Mouse (Mus musculus): ENCODE data around the gene Cyp4x1.
"Not testable (repeated sequence)": the region's sequence is repeated elsewhere in the genome, so short reads cannot be mapped to it uniquely, and the experiment has no call there.

Cyp4x1 gene

DNA sequence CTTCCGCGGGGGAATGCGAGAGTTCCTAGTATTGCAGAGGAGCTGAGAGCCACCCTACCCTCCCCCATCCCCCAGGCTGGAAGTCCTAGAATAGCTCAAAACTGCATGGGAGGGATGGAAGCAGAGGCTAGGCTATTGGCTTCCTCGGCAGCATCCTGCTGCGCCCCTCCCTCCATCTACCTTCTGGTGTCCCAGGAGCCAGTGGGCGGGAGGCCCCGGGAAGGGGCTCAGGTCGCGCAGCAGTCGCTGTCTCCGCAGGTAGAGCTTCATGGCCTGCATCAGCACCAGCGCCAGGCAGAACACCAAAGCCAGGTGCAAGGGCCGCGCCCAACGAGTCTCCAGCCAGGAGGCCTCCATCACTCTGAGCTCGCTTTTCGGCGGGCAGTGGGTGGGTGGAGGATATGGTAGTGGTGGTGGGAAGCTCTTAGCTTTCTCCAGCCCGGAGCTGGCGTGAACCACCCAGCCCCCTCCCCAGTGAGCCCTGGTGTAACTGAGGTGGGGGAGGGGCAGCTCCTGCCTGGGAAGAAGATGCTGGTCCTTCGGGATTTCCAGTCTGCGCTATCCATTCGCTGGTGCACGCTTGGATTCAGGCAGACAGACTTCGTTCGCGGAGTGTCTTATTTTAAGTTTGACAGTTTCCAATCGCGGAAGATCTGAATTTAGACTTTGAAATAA is at the start of gene Cyp4x1:
Gene Cyp4x1, minus strand, starts transcription at position 661 of the 675 bp plus-strand sequence.
- in situ Hi-C loops (cut with MseI, MboI) = no loop called here

DNA sequence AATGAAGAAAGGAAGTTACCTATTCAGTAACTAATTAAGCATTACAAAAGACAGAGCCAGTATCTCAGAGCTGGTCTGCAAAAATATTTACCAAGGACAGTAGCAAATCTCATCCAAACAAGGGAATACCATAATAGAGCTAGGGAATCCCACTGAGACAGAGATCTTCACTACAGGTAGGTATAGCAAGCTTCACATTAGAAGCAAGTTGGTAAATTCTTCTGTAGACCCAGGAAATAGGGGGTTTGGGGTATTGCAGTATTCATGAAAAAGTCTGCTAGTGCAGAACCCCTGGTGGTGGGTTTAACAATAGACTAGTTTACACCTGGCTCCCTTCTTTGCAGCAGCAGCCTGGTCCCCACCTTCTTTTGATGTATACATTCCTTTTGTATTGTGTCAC is 42.1 kb upstream of the Cyp4x1 start:
- in situ Hi-C loops (cut with MseI, MboI) = not testable (repeated sequence)

GRCm38 (mm10) chr4:115174694-115175353 is 40.7 kb upstream of the Cyp4x1 start:
- in situ Hi-C loops (cut with MseI, MboI) = no loop called here

GRCm38 (mm10) chr4:115158963-115159362 is 24.9 kb upstream of the Cyp4x1 start:
- in situ Hi-C loops (cut with MseI, MboI) = not testable (repeated sequence)

- in situ Hi-C loops (cut with MseI, MboI) = no loop called here
Observed at GRCm38 (mm10) chr4:115154723-115155122, 20.6 kb upstream of the Cyp4x1 start.

GRCm38 (mm10) chr4:115134296-115134630 is 182 bp upstream of the Cyp4x1 start:
- in situ Hi-C loops (cut with MseI, MboI) = no loop called here

- in situ Hi-C loops (cut with MseI, MboI) = no loop called here
Observed at GRCm38 (mm10) chr4:115133085-115133484, 996 bp downstream of the Cyp4x1 start.

DNA sequence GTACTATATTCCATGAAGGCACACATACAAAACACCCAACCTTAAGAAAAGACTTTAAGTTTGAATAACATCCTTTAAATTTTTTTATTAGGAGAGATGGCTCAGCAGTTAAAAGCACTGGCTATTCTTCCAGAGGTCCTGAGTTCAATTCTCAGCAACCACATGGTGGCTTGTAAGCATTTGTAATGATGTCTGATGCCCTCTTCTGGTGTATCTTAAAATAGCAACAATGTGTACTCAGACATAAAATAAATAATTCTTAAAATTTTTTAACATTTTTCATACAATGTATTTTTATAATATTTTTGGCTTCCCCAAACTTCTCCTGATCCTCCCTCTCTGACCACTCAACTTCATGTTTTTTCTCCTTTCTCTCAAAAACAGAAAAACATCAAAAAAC is 9.4 kb downstream of the Cyp4x1 start:
- in situ Hi-C loops (cut with MseI, MboI) = loop anchor here in 1 of 2 experiments (25.0 kb wide), 1 partner anchor 588 kb away; no protein-coding TSS in a partner anchor

DNA sequence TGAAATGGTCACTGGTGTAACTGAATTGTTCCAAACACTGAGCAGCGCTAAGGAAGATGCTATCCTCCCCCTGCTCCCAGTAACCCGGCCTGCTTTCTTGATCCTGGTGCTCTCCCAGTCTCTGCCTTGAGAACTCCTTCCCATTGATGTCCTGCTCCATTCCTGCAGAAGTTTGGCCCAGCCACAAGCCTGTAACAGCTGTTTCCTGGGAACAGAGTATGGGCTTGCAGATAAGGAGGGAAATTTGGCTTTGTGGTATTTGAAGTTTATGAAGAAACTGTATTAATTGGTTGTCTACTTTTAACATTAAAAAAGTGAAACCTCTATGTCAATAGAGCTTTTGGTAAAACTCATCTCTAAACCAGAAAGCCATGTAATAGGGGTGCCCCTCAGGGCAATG is 10.6 kb downstream of the Cyp4x1 start:
- in situ Hi-C loops (cut with MseI, MboI) = loop anchor here in 1 of 2 experiments (25.0 kb wide), 1 partner anchor 589 kb away; no protein-coding TSS in a partner anchor

DNA sequence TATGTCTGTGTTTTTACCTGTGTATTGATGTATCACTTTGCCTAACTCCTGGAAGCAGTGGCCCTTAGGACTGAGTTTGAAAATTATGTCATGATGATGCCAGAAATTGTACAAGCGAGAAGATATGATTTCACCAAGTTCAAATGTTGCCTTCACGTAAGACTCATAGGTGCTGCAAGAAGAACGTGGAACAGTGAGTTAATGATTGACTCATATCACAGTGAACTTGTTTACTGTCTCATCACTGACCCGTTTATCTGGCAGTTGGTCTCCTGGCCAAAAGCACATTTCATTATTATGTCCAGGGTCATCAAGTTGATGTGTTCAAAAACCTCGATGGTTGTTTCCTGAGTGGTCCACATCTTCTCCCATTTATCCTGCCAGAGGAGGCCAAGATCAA is 12.5 kb downstream of the Cyp4x1 start:
- in situ Hi-C loops (cut with MseI, MboI) = loop anchor here in 1 of 2 experiments (25.0 kb wide), 1 partner anchor 591 kb away; no protein-coding TSS in a partner anchor

DNA sequence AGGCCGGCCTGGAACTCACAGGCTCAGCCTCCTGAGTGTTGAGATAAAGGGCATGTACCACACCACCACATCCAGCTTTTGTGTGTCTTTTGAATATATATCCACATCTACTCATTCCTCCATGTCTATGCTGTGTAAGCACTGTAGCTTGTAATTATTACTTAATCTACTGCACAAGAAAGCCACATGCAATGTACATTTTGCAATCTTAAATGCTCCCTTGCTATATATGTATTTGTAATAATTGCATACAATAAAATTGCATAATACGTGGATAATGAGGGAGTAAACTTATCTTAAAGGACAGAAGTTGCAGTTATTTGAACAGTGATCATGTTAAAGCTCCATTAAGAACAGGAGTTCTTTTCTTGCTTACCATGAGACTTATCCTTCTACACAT is 12.9 kb downstream of the Cyp4x1 start:
- in situ Hi-C loops (cut with MseI, MboI) = loop anchor here in 1 of 2 experiments (25.0 kb wide), 1 partner anchor 591 kb away; no protein-coding TSS in a partner anchor

GRCm38 (mm10) chr4:115119642-115120041 is 14.4 kb downstream of the Cyp4x1 start:
- in situ Hi-C loops (cut with MseI, MboI) = loop anchor here in 1 of 2 experiments (25.0 kb wide), 1 partner anchor 593 kb away; no protein-coding TSS in a partner anchor

- in situ Hi-C loops (cut with MseI, MboI) = loop anchor here in 1 of 2 experiments (25.0 kb wide), 1 partner anchor 599 kb away; no protein-coding TSS in a partner anchor
Observed at GRCm38 (mm10) chr4:115113266-115113665, 20.8 kb downstream of the Cyp4x1 start.

GRCm38 (mm10) chr4:115111167-115111566 is 22.9 kb downstream of the Cyp4x1 start:
- in situ Hi-C loops (cut with MseI, MboI) = loop anchor here in 1 of 2 experiments (25.0 kb wide), 1 partner anchor 601 kb away; no protein-coding TSS in a partner anchor

DNA sequence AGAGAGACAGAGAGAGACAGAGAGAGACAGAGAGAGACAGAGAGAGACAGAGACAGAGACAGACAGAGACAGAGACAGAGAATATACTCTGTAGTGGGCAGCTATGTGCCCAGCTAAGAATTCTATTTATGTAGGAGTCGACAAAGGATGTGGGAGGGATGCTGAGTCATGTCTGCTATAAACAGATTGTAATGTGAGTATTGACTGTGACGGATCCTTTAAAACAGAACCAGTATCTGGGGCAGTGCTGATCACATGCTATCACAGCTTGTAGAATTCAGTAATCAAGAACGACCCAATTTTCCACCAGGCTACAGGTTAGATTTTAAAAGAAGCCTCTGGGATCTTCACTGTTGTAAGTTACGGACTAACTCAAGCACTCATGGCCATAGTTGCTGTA is 30.6 kb downstream of the Cyp4x1 start:
- in situ Hi-C loops (cut with MseI, MboI) = loop anchor here in 1 of 2 experiments (25.0 kb wide), 1 partner anchor 609 kb away; no protein-coding TSS in a partner anchor

DNA sequence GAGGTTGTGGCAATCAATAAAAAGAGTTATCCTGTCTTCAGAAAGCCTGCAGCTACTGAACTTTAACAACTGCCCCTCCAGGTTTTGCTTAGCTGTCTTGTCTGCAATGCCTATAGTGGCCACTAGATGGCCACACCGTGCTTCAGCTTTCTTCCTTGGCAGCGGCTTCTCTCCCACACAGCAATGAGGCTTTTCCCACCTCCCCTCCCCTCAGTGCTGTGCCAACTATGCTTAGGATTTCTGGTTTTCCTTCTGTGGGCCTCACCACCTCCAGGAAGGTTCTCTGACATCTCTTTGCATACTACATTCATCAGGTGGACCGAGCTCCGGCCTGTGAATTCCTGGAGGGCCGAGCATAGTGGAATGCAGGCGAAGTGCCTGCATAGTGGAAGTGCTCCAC is 32.4 kb downstream of the Cyp4x1 start:
- in situ Hi-C loops (cut with MseI, MboI) = loop anchor here in 1 of 2 experiments (25.0 kb wide), 1 partner anchor 611 kb away; no protein-coding TSS in a partner anchor

GRCm38 (mm10) chr4:115097146-115097496 is 37.0 kb downstream of the Cyp4x1 start:
- in situ Hi-C loops (cut with MseI, MboI) = no loop called here

- in situ Hi-C loops (cut with MseI, MboI) = no loop called here
Observed at GRCm38 (mm10) chr4:115096435-115097145, 37.5 kb downstream of the Cyp4x1 start.

DNA sequence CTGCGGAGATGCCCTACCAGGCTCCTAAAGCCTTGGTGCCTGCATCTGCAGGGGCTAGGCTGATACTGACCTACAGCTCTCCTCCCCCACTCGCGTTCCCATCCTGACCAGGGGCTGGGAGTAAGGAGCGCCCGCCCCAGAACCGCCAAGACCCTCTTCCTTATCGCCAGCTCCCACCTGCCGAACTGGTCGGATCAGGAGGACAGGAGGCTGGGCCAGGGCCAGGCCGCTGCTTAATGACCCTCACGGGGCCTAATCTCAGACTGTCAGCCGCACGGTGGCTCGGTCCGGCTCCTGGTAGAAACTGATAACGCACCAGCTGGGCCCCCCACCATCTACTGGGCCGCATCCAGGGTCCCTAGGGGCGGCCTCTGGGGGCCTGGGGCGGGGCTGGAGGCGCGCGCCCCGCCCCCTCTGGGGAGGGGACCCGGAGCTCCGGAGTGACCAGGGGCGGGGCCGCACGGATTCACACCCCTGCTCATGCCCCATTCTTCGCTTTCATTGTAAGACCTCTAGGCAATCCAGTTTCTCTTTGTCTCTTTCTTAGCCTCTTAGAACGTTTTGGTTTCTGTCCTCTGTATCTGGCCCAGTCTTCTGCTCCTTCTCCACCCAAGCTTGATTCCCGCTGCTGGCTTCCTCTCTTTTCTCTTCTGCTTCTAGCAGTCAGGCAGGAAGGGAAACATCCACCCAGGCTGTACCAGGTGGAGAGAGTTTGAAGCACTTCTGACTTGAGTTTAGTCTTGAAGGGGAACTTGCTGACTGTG is 38.2 kb downstream of the Cyp4x1 start:
- in situ Hi-C loops (cut with MseI, MboI) = no loop called here

DNA sequence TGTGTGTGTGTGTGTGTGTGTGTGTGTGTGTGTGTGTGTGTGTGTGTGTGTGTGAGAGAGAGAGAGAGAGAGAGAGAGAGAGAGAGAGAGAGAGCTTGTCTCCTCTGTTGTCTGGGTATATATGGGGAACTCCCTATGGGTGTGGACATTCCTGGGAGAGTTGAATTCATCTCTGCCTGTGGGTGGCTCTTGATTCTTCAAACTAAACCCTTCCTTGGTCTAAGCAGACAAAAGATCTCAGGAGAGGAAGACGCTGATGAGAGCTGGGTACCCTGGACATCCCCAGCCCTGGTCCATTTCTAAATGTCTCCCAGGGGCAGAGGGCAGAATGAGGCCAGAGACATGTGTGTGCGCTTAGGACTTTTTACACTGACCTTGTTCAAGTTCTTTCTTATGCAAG is 40.0 kb downstream of the Cyp4x1 start:
- in situ Hi-C loops (cut with MseI, MboI) = no loop called here

DNA sequence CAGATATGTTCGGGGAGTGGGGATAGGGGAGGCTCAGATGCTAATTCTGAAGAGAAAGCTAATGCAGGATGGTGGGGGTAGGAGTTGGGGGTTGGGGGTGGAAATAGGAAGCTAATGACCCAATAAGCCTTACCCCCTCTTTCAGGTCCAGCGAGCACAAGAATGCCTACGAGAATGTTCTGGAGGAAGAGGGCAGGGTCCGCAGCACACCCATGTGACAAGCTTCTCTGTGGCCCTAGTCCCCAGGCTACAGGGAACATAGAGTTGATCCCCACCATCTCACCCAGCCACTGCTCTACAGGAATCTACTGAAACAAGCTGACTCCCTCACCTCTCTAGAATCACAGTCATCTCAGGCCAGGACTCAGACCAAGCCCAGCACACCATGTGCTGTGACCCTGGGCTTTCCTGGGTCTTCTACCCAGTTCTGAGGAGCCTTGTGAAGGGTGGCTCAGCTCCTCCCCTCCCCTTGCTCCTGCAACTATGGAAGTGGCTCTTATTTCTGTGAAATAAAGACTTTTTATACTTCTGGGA is 40.7 kb downstream of the Cyp4x1 start:
- in situ Hi-C loops (cut with MseI, MboI) = no loop called here
